Mouse (Mus musculus): ENCODE data around the gene Klrg1. TPM values are rescaled to one million over a fixed set of nuclear protein-coding genes. Genes with fewer than 3 reads are reported as not detected.

The Klrg1 gene
- polyA plus RNA-seq, 1 experiment from 2014 or later: not detected

DNA sequence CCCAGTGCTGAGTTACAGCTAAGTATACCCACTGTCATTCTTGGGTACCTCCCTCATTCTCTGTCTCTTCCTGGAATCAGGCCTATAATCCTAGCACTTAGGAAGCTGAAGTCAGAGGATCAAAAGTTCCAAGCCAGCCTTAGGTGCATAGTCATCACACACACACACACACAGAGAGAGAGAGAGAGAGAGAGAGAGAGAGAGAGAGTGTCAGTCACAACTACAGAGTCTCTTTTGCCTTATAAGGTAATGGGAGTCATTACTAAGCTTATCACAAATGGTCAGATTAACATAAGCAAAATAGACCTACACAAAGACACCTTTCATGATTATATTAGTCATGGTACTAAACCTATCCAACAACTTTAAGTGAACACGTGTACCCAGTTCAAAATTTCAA lies 6.6 kb upstream of the Klrg1 start:
- Histone ChIP-seq H3K4me3 (ENCODE audit: low read depth, low read length) (no peak overlapping the region), H3K27ac (ENCODE audit: low read depth) (no peak overlapping the region), H3K4me1 (replicated peaks; ENCODE audit: control insufficient read depth, insufficient read depth, low read length) (no peaks in the 10 kb centered on the region), H3K9me3 (ENCODE audit: control insufficient read depth, low read length) (no peaks in the 10 kb centered on the region), H3K36me3 (ENCODE audit: control insufficient read depth, insufficient read depth, low read length) (no peaks in the 10 kb centered on the region), H3K9ac (ENCODE audit: low read length) (no peak overlapping the region), H3K27me3 (replicated peaks; ENCODE audit: control insufficient read depth, insufficient read depth, low read length) (no peaks in the 10 kb centered on the region), H3K4me2 (ENCODE audit: low read length) (no peak overlapping the region)
- 76% methylated on average over 1 of the region's 1 CpGs for WGBS
- no peak for DNase-seq (ENCODE audit: low spot score)
- ATAC-seq (replicated peaks; ENCODE audit: low FRiP score, low TSS enrichment, low read depth): no peak

DNA sequence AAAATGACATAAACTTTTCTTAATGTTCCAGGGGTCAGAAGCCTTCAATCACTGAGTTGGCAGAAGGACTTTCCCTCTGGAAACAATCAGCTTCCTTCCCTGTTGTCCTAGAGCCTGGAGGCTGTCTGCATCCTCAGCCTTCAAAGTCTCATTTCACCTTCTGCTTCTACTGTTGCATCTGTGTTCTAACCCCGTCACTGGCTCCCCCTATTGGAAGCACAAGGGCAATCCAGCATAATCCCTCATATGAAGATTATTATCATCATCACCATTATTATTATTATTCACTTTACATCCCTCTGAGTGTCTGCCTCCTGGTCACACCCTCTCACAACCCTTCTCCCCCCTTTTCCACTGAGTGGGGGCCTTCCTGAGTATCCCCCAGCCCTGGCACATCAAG lies 5.6 kb upstream of the Klrg1 start:
- Histone ChIP-seq H3K4me1 (replicated peaks; ENCODE audit: control insufficient read depth, insufficient read depth, low read length) (no peaks in the 10 kb centered on the region), H3K36me3 (ENCODE audit: control insufficient read depth, insufficient read depth, low read length) (no peaks in the 10 kb centered on the region), H3K27me3 (replicated peaks; ENCODE audit: control insufficient read depth, insufficient read depth, low read length) (no peaks in the 10 kb centered on the region), H3K4me2 (ENCODE audit: low read length) (no peak overlapping the region), H3K27ac (ENCODE audit: low read depth) (no peak overlapping the region), H3K9ac (ENCODE audit: low read length) (no peak overlapping the region), H3K9me3 (ENCODE audit: control insufficient read depth, low read length) (no peaks in the 10 kb centered on the region), H3K4me3 (ENCODE audit: low read depth, low read length) (no peak overlapping the region)
- WGBS: 32% methylated on average over 1 of the region's 1 CpGs
- ATAC-seq (replicated peaks; ENCODE audit: low FRiP score, low TSS enrichment, low read depth): no peak
- no peak for DNase-seq (ENCODE audit: low spot score)

DNA sequence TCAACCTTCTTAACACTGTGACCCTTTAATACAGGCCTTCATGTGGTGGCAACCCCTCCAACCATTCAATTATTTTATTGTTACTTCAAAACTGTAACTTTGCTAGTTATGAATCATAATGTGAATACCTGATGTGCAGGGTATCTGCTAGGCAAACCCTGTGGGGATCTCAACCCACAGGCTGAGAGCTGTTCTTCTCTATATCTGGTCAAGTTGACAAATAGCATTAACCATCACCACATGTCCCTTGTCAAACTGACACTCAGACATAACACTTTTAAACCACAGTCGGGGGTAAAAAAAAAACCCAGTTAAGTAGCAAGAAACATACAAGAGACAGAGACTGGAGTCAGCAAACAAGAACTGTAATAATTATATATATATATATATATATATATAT lies 2.1 kb upstream of the Klrg1 start:
- DNase-seq (ENCODE audit: low spot score) (no peak), ATAC-seq (replicated peaks; ENCODE audit: low FRiP score, low TSS enrichment, low read depth) (no peak)
- no peaks in the 10 kb centered on the region for H3K4me1 ChIP-seq (replicated peaks; ENCODE audit: control insufficient read depth, insufficient read depth, low read length)
- no peak overlapping the region for H3K4me3 ChIP-seq (ENCODE audit: low read depth, low read length)
- no peaks in the 10 kb centered on the region for H3K27me3 ChIP-seq (replicated peaks; ENCODE audit: control insufficient read depth, insufficient read depth, low read length)
- H3K36me3 ChIP-seq (ENCODE audit: control insufficient read depth, insufficient read depth, low read length): no peaks in the 10 kb centered on the region
- no peak overlapping the region for H3K4me2 ChIP-seq (ENCODE audit: low read length)
- H3K9ac ChIP-seq (ENCODE audit: low read length): no peak overlapping the region
- no peak overlapping the region for H3K27ac ChIP-seq (ENCODE audit: low read depth)
- H3K9me3 ChIP-seq (ENCODE audit: control insufficient read depth, low read length): no peaks in the 10 kb centered on the region
- 52% methylated on average over 1 of the region's 1 CpGs for WGBS

DNA sequence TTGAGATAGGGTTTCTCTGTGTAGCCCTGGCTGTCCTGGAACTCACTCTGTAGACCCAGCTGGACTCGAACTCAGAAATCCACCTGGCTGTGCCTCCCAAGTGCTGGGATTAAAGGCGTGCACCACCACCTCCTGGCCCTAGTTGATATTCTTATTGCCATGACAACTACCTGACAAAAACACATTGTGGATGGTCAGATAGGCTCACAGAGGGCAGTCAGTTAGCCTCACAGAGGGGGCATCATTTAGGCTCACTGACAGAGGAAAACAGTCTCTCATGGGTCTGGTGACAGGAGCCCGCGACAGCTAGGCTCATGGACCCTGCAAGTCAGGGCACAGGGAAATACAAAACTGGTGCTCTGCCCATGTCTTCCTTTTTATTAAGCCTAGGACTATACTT lies 1.6 kb upstream of the Klrg1 start:
- WGBS: 88% methylated on average over 4 of the region's 4 CpGs
- Histone ChIP-seq H3K9me3 (ENCODE audit: control insufficient read depth, low read length) (no peaks in the 10 kb centered on the region), H3K36me3 (ENCODE audit: control insufficient read depth, insufficient read depth, low read length) (no peaks in the 10 kb centered on the region), H3K27me3 (replicated peaks; ENCODE audit: control insufficient read depth, insufficient read depth, low read length) (no peaks in the 10 kb centered on the region), H3K4me2 (ENCODE audit: low read length) (no peak overlapping the region), H3K4me3 (ENCODE audit: low read depth, low read length) (no peak overlapping the region), H3K4me1 (replicated peaks; ENCODE audit: control insufficient read depth, insufficient read depth, low read length) (no peaks in the 10 kb centered on the region), H3K27ac (ENCODE audit: low read depth) (no peak overlapping the region), H3K9ac (ENCODE audit: low read length) (no peak overlapping the region)
- DNase-seq (ENCODE audit: low spot score): no peak
- ATAC-seq (replicated peaks; ENCODE audit: low FRiP score, low TSS enrichment, low read depth): no peak

DNA sequence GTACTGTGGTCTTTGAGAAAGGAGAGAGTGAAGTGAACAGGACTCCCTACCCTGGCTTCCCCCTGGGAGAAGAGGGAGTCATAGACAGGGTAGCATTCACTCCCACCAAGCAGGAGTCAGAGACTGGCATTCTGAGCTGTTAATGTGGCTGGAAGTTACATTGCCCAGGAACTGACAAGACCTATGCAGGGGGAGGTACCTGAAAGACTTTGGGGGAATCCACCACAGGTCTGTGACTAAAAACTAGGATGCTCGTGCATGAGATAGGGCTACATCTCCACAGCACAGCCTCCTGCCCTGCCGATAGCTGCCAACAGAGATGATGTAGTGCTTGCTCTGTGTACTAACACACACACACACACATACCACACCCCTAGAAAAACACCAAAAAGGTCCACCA lies 747 bp upstream of the Klrg1 start:
- no peaks in the 10 kb centered on the region for H3K9me3 ChIP-seq (ENCODE audit: control insufficient read depth, low read length)
- 81% methylated on average over 2 of the region's 2 CpGs for WGBS
- DNase-seq (ENCODE audit: low spot score) (no peak), ATAC-seq (replicated peaks; ENCODE audit: low FRiP score, low TSS enrichment, low read depth) (no peak)
- H3K36me3 ChIP-seq (ENCODE audit: control insufficient read depth, insufficient read depth, low read length): no peaks in the 10 kb centered on the region
- no peaks in the 10 kb centered on the region for H3K4me1 ChIP-seq (replicated peaks; ENCODE audit: control insufficient read depth, insufficient read depth, low read length)
- no peak overlapping the region for H3K27ac ChIP-seq (ENCODE audit: low read depth)
- H3K4me2 ChIP-seq (ENCODE audit: low read length): no peak overlapping the region
- no peak overlapping the region for H3K9ac ChIP-seq (ENCODE audit: low read length)
- H3K4me3 ChIP-seq (ENCODE audit: low read depth, low read length): no peak overlapping the region
- H3K27me3 ChIP-seq (replicated peaks; ENCODE audit: control insufficient read depth, insufficient read depth, low read length): no peaks in the 10 kb centered on the region

DNA sequence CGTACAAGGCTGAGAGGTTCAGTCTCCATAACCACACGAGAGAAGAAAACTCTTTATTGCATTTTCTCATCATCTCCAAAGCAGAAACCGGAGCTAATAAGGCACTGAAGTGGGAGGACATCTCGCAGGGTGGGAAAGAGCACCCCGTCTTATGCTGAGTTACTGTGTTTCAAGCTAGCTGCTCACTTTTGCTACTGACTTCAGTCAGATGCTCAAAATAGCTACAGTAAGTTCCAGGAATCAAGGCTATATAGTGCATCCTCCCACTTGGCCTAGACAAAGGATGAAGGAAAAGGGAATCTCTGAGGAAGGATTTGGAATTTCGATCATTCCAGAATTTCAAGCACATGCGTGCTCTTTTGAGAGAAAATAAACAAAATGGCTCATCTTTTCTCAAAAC lies 6.1 kb downstream of the Klrg1 start:
- H3K27ac ChIP-seq (ENCODE audit: low read depth): no peak overlapping the region
- WGBS: 84% methylated on average over 7 of the region's 7 CpGs
- no peaks in the 10 kb centered on the region for H3K4me1 ChIP-seq (replicated peaks; ENCODE audit: control insufficient read depth, insufficient read depth, low read length)
- no peaks in the 10 kb centered on the region for H3K36me3 ChIP-seq (ENCODE audit: control insufficient read depth, insufficient read depth, low read length)
- no peak overlapping the region for H3K9ac ChIP-seq (ENCODE audit: low read length)
- H3K4me3 ChIP-seq (ENCODE audit: low read depth, low read length): no peak overlapping the region
- no peak for ATAC-seq (replicated peaks; ENCODE audit: low FRiP score, low TSS enrichment, low read depth)
- peak; percentile 36 for DNase-seq (ENCODE audit: low spot score)
- no peak overlapping the region for H3K4me2 ChIP-seq (ENCODE audit: low read length)
- H3K27me3 ChIP-seq (replicated peaks; ENCODE audit: control insufficient read depth, insufficient read depth, low read length): no peaks in the 10 kb centered on the region
- H3K9me3 ChIP-seq (ENCODE audit: control insufficient read depth, low read length): no peaks in the 10 kb centered on the region

DNA sequence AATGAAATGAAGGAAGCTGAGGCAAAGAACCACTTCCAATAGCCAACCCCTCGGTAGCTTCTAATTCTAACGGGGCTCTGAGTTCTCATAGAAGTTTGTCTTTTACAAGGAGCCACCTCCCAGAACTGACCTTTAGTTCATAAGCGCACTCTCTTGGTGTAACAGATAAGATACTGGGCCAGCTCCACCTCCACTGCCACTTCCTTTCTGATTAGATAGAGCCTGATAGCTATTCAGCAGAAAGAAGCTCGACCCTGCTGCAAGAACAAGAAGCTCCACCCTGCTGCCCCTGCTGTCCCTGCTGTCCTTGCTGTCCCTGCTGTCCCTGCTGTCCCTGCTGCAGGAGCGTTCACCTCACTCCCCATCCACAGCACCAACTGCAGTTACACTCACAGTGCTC lies 8.1 kb downstream of the Klrg1 start:
- Histone ChIP-seq H3K27ac (ENCODE audit: low read depth) (no peak overlapping the region), H3K4me3 (ENCODE audit: low read depth, low read length) (no peak overlapping the region), H3K9ac (ENCODE audit: low read length) (no peak overlapping the region), H3K4me2 (ENCODE audit: low read length) (no peak overlapping the region), H3K27me3 (replicated peaks; ENCODE audit: control insufficient read depth, insufficient read depth, low read length) (no peaks in the 10 kb centered on the region), H3K4me1 (replicated peaks; ENCODE audit: control insufficient read depth, insufficient read depth, low read length) (no peaks in the 10 kb centered on the region), H3K36me3 (ENCODE audit: control insufficient read depth, insufficient read depth, low read length) (no peaks in the 10 kb centered on the region), H3K9me3 (ENCODE audit: control insufficient read depth, low read length) (no peaks in the 10 kb centered on the region)
- 51% methylated on average over 5 of the region's 5 CpGs for WGBS
- ATAC-seq (replicated peaks; ENCODE audit: low FRiP score, low TSS enrichment, low read depth): no peak
- DNase-seq (ENCODE audit: low spot score): peak; percentile 34

DNA sequence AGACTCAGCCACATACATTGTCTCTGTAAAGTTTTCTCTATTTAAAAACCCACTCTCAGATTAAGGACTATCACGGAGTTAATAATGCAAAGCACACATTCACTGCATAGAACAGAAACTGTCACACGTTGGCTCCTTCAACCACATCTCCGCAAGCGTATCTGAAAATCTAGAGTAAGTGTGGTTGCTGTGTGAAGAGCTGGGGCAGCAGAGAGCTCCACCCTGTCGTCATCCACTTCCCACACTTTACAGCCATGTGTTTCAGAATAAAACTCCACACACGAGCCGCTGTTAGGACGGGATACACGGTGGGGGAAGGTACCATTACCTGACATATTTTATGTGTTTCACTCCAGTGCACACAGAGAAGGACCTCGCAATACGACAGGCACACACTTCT lies 12.5 kb downstream of the Klrg1 start:
- no peaks in the 10 kb centered on the region for H3K36me3 ChIP-seq (ENCODE audit: control insufficient read depth, insufficient read depth, low read length)
- H3K4me3 ChIP-seq (ENCODE audit: low read depth, low read length): no peak overlapping the region
- no peak overlapping the region for H3K27ac ChIP-seq (ENCODE audit: low read depth)
- DNase-seq (ENCODE audit: low spot score): no peak
- H3K27me3 ChIP-seq (replicated peaks; ENCODE audit: control insufficient read depth, insufficient read depth, low read length): no peaks in the 10 kb centered on the region
- ATAC-seq (replicated peaks; ENCODE audit: low FRiP score, low TSS enrichment, low read depth): no peak
- no peaks in the 10 kb centered on the region for H3K4me1 ChIP-seq (replicated peaks; ENCODE audit: control insufficient read depth, insufficient read depth, low read length)
- no peak overlapping the region for H3K9ac ChIP-seq (ENCODE audit: low read length)
- 77% methylated on average over 11 of the region's 11 CpGs for WGBS
- no peaks in the 10 kb centered on the region for H3K9me3 ChIP-seq (ENCODE audit: control insufficient read depth, low read length)
- no peak overlapping the region for H3K4me2 ChIP-seq (ENCODE audit: low read length)

DNA sequence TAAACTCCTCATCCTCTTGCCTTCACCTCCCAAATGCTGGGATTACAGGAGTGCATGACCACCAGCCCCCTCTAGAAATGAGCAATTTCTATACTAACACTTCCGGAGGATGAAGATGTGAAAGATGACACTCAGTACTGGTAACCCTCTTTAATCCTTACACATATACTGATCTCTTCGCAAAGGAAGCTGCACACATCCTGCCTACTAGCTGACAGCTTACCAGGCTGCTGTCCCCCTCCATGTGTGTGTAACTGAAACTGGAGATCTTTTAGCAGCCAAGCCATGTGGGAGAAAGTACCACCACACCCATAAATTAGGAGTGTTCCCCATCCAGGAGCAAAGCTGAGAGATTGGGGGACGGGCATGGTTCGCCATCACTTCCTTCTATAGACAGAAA lies 13.5 kb downstream of the Klrg1 start:
- Histone ChIP-seq H3K4me2 (ENCODE audit: low read length) (no peak overlapping the region), H3K27ac (ENCODE audit: low read depth) (no peak overlapping the region), H3K27me3 (replicated peaks; ENCODE audit: control insufficient read depth, insufficient read depth, low read length) (no peaks in the 10 kb centered on the region), H3K4me1 (replicated peaks; ENCODE audit: control insufficient read depth, insufficient read depth, low read length) (no peaks in the 10 kb centered on the region), H3K4me3 (ENCODE audit: low read depth, low read length) (no peak overlapping the region), H3K9ac (ENCODE audit: low read length) (no peak overlapping the region), H3K9me3 (ENCODE audit: control insufficient read depth, low read length) (no peaks in the 10 kb centered on the region), H3K36me3 (ENCODE audit: control insufficient read depth, insufficient read depth, low read length) (no peaks in the 10 kb centered on the region)
- ATAC-seq (replicated peaks; ENCODE audit: low FRiP score, low TSS enrichment, low read depth): no peak
- no peak for DNase-seq (ENCODE audit: low spot score)
- WGBS: 79% methylated on average over 4 of the region's 4 CpGs
